Mouse (Mus musculus): ENCODE measurements around the gene Btnl4.
"Not testable (repeated sequence)": the region's sequence is repeated elsewhere in the genome, so short reads cannot be mapped to it uniquely, and the experiment has no call there.

The Btnl4 gene

DNA sequence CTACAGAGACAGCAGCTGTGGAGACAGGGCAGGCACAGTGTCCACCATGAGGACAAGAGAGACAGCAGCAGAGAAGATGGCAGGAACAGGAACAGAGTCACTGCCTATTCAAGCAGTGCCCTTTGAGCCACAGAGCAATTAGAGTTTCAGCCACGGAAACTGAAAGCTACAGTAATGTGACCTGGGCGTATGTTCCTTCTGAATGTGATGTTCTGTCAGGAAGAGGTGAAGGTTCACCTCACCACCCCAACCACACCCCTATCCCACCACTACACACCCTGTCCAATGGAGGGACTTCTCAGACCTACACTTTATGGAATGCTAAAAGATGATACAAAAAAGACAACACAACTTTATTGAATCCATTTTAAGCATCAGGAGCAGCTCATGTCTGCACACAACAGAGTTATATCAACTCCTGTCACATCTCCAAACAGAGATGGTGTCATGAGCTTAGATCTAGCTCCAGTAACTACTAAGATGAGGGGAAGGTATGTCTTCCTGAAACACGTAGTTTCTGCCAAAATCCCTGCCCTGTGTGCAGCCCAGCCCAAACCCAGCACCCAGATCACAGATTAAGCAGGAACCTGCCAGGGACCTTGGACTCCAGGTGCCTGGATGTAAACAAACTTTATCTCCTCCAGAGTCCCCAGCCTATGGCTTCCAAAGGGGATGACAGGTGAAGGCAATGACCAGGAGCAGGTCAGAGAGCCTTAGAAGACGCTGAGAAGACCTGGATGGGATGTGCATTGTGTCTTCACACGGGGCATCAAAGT is at the start of gene Btnl4:
Gene Btnl4 (minus strand): TSS at position 81 of the 776 bp plus-strand sequence.
- in situ Hi-C loops (cut with MboI, MseI): not testable (repeated sequence)

DNA sequence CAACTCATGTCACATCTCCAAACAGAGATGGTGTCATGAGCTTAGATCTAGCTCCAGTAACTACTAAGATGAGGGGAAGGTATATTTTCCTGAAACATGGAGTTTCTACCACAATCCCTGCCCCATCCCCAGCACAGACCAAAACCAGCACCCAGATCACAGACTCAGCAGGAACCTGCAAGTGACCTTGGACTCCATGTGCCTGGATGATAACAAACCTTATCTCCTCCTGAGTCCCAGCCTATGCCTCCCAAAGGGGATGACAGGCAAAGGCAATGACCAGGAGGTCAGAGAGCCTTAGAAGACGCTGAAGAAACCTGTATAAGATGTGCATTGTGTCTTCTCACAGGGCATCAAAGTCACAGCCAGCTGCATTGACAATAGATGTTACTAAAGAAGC is 41.9 kb upstream of the Btnl4 start:
- in situ Hi-C loops (cut with MboI, MseI): no loop called here

DNA sequence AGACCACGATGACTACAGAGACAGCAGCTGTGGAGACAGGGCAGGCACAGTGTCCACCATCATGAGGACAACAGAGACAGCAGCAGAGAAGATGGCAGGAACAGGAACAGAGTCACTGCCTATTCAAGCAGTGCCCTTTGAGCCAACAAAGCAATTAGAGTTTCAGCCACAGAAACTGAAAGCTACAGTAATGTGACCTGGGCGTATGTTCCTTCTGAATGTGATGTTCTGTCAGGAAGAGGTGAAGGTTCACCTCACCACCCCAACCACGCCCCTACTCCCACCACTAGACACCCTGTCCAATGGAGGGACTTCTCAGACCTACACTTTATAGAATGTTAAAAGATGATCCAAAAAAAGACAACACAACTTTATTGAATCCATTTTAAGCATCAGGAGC is 41.5 kb upstream of the Btnl4 start:
- in situ Hi-C loops (cut with MboI, MseI): not testable (repeated sequence)

DNA sequence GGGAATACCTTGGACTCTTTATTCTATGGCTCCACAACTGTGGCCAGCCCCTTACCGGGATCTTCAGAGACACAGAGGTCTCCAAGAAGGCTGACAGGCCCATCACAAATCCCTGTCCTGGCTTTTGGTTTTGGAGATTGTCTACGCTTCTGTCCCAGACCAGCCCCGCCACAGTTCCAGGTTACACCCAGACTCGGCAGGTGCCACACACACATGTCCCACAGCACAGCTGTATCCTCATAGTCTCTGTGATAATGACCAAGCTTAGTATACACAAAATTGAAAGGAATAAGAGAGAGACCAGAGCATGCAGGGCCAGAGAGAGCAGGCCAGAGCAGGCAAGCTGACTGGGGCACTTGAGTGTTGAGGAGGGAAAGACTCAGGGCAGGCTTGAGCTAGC is 40.7 kb upstream of the Btnl4 start:
- in situ Hi-C loops (cut with MboI, MseI): no loop called here

DNA sequence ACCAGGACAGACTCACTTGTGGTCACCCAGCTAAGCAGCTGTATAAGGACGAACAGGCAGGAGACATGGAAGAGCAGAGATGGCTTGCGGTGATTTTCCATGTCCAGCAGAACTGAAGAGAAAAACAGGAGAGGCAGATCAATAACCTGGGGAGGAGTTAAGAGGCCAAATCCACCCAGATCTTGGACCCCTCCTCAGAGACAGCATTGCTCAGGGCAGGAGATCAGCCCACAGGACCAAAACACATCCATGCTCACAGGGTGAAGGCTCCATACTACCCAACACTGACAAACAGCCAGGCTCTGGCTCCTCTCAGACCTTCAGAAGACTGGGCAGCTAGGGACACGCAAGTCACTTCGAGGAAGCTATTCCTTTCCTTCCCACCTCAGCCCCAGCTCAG is 40.1 kb upstream of the Btnl4 start, which contains the start of gene Btnl6:
Gene Btnl6 (minus strand): TSS at position 101 of the 400 bp plus-strand sequence.
- in situ Hi-C loops (cut with MboI, MseI): no loop called here

DNA sequence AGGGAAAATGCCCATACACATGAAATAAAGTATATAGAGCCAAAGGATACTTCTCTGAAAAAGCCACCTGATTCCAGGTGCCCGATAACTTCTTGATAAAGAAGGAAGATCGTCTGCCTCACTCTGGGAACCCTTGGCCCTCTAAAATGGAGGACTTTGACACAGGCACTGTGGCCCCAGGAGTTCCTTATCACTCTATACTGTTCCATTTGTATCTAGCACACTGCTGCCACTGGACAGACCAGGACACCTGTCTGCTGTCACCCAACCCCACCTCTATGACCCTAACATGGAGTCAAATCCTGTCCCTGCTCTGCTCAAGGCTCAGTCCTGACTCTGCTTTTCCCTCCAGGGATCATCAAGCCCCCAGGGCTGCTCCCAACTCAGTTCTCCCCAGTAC is 39.4 kb upstream of the Btnl4 start:
- in situ Hi-C loops (cut with MboI, MseI): no loop called here

DNA sequence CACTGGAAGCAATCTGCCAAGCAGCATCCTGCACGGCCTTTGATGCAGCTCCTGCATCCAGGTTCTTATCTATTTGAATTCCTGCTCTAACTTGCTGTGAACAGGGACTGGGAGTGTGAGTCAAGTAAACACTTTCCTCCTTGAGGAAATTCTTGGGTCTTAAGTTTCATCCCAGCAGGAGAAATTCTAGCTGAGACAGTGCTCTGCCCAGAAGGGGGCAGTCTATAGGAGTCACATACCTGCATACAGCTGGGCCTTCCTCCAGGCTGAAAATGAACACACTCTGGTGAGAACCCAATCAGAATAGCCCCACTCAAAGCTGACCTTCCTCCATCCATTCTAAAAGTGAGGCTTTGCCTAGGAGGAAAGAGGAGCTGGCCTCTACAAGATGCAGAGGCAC is 34.6 kb upstream of the Btnl4 start:
- in situ Hi-C loops (cut with MboI, MseI): loop anchor here (5.0 kb wide), 1 partner anchor 41 kb away; no protein-coding TSS in a partner anchor

DNA sequence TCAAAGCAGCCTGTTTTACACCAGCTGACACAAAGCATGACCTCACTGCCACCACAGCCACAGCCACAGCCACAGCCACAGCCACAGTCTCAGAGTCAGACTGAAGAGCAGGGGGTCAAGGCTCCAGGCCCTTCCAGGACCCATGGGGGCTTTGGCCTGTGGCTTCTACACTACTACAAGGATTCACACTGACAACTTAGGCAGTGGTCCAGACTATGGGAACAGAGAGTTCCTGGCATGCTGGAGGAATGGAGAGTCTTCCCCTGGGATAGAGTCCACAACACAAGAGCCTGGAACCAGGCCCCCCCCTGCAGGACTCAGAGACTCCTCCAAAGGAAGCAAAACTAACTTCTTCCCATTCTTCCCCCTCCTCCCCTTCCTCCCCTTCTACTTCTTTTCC is 30.5 kb upstream of the Btnl4 start:
- in situ Hi-C loops (cut with MboI, MseI): no loop called here

DNA sequence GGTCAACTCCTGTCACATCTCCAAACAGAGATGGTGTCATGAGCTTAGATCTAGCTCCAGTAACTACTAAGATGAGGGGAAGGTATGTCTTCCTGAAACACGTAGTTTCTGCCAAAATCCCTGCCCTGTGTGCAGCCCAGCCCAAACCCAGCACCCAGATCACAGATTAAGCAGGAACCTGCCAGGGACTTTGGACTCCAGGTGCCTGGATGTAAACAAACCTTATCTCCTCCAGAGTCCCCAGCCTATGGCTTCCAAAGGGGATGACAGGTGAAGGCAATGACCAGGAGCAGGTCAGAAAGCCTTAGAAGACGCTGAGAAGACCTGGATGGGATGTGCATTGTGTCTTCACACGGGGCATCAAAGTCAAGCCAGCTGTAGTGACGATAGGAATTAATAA is 20.6 kb upstream of the Btnl4 start:
- in situ Hi-C loops (cut with MboI, MseI): not testable (repeated sequence)

DNA sequence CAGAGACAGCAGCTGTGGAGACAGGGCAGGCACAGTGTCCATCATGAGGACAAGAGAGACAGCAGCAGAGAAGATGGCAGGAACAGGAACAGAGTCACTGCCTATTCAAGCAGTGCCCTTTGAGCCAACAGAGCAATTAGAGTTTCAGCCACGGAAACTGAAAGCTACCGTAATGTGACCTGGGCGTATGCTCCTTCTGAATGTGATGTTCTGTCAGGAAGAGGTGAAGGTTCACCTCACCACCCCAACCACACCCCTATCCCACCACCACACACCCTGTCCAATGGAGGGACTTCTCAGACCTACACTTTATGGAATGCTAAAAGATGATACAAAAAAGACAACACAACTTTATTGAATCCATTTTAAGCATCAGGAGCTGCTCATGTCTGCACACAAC is 20.2 kb upstream of the Btnl4 start:
- in situ Hi-C loops (cut with MboI, MseI): not testable (repeated sequence)

DNA sequence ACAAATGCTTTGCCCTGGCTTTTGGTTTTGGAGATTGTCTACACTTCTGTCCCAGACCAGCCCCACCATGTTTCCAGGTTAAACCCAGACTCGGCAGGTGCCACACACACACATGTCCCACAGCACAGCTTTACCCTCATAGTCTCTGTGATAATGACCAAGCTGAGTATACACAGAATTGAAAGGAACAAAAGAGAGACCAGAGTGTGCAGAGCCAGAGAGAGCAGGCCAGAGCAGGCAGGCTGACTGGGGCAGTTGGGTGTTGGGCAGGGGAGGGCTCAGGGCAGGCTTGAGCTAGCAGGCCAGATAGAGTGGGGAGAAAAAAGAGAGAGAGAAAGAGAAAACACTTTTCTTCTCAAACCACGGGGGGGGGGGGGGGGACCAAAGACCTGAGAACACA is 19.4 kb upstream of the Btnl4 start:
- in situ Hi-C loops (cut with MboI, MseI): no loop called here

DNA sequence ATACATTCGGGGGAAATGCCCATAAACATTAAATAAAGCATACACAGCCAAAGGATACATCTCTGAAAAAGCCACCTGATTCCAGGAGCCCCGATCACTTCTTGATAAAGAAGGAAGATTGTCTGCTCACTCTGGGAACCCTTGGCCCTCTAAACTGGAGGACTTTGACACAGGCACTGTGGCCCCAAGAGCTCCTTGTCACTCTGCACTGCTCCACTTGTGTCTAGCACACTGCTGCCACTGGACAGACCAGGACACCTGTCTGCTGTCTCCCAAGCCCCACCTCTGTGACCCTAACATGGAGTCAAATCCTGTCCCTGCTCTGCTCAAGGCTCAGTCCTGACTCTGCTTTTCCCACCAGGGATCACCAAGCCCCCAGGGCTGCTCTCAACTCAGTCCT is 18.0 kb upstream of the Btnl4 start:
- in situ Hi-C loops (cut with MboI, MseI): not testable (repeated sequence)

DNA sequence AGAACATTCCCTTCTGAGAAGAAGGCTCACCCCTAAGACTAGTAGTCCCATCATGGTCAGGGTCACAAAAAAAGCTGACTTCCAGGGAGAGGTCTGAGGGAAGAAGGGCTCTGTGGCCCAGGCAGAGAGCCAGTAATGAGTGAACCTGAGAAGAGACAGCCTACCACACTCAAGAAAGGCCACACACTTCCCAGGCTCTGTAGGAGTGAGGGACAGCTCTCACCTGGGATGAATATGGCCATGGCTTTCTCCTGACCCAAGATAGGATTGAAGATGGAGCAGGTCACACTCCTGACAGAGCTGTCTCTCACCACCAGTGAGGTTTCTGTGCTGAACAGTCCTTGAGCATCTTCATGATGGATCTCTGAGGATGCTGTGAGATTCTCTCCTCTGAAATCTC is 15.7 kb upstream of the Btnl4 start:
- in situ Hi-C loops (cut with MboI, MseI): no loop called here

DNA sequence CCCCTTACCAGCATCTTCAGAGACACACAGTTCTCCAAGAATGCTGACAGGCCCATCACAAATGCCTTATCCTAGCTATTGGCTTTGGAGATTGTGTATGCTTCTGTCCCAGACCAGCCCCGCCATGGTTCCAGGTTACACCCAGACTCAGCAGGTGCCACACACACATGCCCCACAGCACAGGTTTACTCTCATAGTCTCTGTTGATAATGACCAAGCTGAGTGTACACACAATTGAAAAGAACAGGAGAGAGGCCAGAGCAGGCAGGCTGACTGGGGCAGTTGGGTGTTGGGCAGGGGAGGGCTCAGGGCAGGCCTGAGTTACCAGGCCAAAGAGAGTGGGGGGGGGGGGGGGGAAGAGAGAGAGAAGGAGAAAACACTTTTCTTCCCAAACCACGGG is 691 bp downstream of the Btnl4 start:
- in situ Hi-C loops (cut with MboI, MseI): no loop called here

DNA sequence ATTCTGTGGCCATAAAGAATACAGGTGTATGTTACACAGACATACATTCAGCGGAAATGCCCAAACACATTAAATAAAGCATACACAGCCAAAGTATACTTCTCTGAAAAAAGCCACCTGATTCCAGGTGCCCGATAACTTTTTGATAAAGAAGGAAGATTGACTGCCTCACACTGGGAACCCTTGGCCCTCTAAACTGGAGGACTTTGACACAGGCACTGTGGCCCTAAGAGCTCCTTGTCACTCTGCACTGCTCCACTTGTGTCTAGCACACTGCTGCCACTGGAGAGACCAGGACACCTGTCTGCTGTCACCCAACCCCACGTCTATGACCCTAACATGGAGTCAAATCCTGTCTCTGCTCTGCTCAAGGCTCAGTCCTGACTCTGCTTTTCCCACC is 2.1 kb downstream of the Btnl4 start:
- in situ Hi-C loops (cut with MboI, MseI): no loop called here

DNA sequence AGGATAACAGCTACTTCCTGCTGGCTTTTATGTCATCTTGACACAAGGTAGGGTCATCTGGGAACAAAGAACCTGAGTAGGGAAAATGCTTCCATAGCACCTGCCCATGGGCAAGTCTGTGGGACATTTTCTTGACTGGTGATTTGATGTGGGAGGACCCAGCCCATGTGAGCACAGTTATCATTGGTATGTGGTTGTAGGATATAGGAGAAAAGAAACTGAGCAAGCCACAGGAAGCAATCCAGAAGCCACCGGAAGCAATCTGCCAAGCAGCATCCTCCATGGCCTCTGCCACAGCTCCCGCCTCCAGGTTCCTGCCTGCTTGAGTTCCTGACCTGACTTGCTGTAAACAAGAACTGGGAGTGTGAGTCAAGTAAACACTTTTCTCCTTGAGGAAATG is 6.6 kb downstream of the Btnl4 start:
- in situ Hi-C loops (cut with MboI, MseI): no loop called here

DNA sequence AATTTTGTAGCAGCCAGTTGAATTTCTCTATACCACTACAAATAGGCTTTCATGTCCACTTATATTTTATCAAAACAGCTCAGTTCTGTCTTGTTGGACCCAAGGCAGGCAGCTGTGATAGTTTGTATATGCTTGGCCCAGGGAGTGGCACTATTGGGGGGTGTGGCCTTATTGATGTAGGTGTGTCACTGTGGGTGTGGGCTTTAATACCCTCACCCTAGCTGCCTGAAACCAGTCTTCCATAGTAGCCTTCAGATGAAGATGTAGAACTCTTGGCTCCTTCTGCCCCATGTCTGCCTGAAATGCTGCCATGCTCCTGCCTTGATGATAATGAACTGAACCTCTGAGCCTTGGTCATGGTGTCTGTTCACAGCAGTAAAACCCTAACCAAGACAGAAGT is 11.2 kb downstream of the Btnl4 start:
- in situ Hi-C loops (cut with MboI, MseI): not testable (repeated sequence)

DNA sequence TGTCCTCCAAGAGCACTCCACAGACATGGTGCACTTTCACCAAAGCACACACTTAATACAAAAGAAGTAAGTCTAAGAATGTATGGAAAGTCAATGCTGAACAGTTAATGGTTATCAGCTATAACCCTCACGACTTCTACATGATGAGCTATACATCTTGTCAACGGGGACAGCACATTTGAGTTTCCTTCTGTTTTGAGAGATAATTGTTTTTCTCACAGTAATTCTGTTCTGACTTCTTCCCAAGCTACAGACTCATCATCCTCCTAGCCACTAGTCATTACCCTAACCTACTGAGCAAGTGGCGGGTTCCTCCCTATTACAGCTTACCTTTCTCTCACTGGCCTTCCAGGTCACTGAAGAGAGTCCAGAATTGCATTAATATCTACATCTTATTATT is 17.9 kb downstream of the Btnl4 start:
- in situ Hi-C loops (cut with MboI, MseI): no loop called here

DNA sequence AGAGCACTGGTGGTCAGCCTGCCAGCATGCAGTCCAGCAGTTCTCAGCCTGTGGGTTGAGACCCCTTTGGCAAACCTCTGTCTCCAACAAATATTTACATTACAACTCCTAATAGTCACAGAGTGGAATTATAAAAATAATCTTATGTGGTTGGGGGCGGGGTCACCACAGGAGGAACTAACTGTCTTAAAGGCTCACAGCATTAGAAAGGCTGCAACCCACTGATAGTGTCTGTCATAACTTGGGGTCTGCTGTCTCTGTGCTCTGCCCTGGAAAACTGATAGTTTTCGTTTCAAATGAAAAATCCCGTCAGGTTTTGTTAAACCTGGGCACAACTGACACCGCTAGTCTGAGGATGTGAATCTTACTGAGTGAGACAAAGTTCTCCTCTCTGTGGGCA is 19.4 kb downstream of the Btnl4 start:
- in situ Hi-C loops (cut with MboI, MseI): no loop called here

DNA sequence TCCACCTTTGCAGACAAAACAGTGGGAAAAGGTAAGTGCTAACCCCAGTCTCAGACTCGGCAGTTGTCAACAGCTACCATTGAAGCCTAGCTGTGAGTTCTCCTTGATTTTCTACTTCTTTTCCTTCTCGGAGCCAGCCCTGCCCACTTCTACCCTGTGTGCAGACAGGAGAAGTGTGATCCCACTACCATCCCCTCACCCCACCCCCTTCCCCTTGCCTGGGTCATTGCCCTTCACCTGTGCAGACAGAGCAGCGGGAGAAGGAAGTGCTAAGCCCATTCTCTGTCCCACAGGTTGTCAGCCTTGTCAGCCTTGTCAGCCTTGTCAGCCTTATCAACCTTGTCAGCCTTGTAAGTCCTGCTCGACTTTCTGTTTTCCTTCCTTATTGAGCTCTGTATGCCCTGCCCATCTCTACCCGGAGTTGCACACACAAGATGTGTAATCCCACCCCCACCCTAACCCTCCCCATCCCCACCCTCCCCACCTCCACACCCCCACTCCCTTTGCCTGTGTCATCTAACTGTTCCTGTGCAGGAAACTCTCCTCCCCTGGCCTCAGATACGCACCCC is 28.6 kb downstream of the Btnl4 start:
- in situ Hi-C loops (cut with MboI, MseI): loop anchor here (5.0 kb wide), 1 partner anchor 104 kb away; no protein-coding TSS in a partner anchor

DNA sequence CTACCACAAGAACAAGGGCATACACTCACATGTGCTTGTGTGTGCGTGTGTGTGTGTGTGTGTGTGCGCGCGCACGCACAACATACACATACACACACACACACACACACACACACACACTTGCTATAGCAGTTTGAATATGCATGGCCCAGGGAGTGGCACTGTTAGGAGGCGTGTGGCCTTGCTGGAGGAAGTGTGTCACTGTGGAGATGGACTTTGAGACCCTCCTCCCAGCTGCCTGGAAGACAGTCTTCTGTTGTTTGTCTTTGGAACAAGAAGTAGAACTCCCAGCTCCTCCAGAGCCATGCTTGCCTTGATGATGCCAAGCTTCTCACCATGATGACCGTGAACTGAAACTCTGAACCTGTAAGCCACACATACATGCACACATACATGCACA is 35.1 kb downstream of the Btnl4 start:
- in situ Hi-C loops (cut with MboI, MseI): no loop called here

DNA sequence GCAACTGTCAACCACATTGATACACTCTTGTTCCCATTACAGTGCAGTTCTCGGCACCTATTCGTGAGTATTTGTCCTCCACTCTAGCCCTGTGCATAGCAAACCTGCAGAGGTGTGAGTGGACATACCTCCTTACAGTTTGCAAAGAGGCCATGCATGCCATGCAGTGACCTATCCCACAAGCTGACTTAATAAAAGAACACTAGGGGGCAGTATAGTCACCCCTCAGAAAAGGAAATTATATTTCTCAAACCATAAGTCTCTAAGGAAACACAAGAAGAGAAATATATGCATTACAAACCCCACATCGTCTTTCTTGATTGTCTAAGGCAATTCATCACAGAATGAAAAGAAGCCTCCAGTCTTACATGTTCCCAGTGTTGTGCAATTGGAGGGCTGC is 37.3 kb downstream of the Btnl4 start:
- in situ Hi-C loops (cut with MboI, MseI): no loop called here

DNA sequence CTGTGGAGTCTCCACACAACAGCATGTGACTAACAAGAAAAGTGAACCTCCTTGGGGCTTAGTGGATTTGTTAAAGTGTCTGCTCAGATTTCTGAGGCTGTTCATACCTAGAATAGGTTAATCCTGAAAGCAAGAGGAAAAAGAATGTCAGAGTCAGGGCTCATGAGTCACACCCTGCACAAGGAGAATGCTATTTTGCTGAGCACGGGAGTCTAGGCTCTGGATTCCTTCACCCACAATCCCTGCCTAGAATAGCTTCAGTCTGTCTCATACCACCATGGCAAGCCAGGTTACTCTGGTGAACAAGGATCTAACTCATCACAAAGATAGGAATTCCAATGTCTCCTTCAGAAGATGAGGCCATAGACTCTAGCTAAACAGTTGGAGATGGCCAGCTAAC is 38.5 kb downstream of the Btnl4 start:
- in situ Hi-C loops (cut with MboI, MseI): no loop called here

DNA sequence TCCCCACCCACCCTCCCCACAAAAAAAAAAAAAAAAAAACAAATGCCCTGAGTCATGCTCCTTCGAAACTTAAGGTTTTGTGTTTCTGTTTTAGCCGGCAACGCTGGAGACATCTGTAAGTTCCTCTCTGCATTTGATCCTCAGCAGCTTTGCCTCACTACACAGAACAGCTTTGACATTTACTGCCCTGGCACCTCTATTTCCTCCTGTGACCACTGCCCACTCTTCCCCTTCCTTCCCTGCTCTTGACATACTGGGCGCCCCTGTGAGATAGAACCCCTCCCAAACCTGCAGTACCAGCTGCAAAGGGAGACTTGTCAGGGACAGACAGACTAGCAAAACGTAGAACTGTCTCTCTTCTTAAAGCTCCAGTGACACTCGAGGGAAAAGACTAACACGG is 39.5 kb downstream of the Btnl4 start:
- in situ Hi-C loops (cut with MboI, MseI): no loop called here

All from regulatory T cell (primary cell).